Mouse (Mus musculus): ENCODE measurements at regions not wholly inside any gene's neighbourhood (a gene's known extent, or its start where the extent isn't known, plus 50 kb on each side); places are given as distances from the start of the nearest gene placed in this dataset.

DNA sequence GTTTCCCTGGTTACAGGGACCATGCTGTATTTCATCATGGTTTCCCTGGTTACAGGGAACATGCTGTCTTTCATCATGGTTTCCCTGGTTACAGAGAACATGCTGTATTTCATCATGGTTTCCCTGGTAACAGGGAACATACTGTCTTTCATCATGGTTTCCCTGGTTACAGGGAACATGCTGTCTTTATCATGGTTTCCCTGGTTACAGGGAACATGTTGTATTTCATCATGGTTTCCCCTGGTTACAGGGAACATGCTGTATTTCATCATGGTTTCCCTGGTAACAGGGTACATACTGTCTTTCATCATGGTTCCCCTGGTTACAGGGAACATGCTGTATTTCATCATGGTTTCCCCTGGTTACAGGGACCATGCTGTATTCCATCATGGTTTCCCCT lies 1579.5 kb downstream of the 4930444P10Rik start:
- no peak for DNase-seq

DNA sequence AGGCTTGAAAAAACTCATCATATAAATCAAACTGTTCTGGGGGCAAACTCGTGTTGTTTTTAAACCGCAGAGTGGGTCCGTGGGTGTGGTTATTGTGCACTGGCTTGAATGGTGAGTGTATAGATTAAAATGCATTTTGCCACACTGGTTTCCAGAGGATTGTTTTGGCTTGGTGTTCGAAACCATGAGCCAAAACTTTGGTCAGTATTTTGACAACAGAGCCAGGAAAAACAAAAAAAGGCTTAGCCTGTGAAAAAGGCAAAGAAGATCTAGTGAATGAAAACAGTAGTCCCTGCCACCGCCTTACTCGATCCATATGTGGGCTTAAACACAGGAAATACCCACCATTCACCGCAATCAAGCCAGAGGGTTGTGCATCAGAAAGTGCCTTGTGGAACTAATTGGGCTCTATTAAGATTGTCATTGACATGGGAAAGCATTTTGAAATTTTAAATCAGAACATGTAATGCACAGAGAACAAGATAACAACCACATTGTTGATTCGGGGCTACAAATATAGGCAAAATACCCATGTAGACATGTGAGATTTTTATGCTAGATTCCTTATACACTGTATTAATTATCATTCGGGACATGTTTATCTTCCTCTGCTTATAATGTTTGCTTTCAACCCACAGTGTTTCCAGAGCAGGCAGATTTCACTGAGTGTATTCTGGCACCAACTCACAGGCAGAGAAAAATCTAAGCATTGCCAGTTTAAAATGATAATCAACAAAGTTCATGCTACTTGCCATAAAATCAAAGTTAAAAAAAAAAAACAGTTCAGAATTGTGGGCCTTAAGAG lies 1580.4 kb downstream of the 4930444P10Rik start:
- DNase-seq: no peak

DNA sequence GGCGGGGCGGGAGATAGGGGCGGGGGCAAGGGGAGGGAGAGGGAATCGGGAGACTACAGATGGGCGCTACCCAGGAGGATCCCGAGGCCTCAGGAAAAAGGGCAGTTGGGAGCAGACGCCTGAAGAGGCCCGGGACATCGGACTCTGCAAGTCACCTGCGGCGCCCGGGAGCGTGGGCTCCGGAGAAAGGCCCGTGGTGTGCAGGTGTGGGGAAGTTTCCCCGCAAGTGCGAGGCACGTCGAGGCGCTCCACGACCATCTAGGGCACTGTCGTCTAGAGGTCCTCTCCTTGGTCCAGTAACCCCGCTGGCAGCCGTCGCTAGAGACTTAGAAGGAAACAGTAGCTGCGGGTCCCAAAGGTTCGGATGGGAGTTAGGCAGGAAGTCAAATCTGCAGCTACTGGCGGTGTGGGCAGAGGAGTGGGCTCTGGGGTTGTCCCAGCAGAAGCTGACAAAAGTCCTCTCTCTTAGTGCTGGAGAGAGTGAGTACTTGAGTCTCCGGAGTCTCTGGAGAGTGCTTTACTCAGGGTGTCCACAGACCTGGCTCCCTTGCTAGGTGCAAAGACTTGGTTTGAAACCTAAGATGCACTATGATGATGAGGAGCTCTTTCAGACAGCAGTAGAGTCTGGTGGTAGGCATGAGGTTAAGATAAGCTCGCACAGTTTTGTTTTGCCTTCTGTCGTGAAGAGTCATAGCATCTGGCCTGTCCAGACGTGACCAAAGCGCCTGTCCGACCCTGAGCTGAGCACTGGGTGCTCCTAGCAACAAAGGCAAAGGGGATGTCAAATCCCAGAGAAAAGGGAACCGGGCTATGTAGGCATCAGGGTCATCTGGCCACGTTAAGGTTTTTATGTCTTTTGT lies 1586.1 kb downstream of the 4930444P10Rik start:
- DNase-seq: peak in 1 of 2 experiments; percentile 5

GRCm38 (mm10) chr1:14506201-14506830 lies 1586.8 kb downstream of the 4930444P10Rik start:
- DNase-seq: peak in 1 of 2 experiments; percentile 5

DNA sequence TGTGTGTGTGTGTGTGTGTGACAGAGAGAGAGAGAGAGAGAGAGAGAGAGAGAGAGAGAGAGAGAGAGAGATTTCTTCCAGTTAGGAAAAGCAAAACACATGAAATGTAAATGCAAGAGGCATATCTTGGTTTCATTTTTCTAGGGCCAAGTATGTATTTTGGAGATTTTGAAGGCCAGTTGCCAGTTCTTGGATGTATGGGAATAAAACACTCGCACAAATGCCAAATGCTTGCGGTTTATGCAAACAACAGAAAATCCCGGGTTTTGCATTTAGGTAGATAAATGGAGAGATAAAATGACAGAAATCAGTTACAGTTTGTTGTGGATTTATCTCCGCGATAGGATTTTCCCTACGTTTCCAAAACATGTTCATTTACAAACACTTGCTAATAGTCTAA lies 1587.4 kb downstream of the 4930444P10Rik start:
- DNase-seq: no peak

DNA sequence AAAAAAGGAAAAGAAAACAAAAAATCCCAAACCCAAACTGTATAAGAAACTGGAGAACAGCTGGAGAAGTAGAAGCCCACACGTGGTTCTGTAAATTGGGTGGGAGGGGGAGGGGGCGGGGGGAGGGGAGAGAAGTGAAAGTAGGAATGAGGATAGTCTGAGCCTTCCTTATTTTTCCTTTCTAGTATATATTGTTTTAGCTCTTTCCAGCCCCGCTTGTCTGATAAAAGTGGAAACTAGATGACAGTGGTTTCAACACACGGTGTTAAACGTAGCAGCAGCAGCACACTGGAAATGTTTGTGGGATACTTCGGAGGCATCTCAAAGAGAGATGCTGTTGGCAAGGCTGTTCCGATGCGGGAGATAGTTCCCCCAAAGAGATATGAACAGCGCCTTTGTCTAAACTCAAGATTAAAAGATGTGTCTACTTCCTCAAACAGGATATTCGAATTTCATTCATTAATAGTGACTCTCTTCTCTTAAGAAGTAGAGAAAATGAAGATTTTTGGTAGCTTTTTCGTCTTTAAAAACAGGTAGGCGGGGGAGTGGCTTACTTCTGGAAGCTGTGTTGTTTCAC lies 1588.3 kb downstream of the 4930444P10Rik start:
- no peak for DNase-seq

- DNase-seq: peak in 1 of 2 experiments; percentile 3
These were observed 1589.0 kb downstream of the 4930444P10Rik start for GRCm38 (mm10) chr1:14503881-14504742.

- no peak for DNase-seq
These were observed 1589.8 kb downstream of the 4930444P10Rik start for GRCm38 (mm10) chr1:14503193-14503800.

DNA sequence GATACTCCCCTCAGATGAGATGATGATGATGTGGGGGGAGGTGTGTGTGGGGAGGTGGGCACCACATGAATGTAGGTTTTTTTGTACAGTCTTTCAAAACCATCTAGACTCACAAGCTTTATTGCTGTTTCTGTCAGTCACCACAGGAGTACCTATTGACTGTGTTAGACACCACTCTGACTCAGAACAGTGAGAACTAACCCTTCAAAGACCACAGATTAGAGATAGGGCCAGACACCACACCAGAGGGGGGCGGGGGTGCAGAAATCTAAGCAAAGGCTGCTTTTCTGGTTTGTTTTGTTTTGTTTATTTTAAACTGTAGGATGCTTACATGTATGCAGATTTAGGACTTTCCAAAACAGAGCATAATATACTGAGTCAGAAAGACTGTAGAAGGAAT lies 1594.0 kb downstream of the 4930444P10Rik start:
- DNase-seq: no peak

DNA sequence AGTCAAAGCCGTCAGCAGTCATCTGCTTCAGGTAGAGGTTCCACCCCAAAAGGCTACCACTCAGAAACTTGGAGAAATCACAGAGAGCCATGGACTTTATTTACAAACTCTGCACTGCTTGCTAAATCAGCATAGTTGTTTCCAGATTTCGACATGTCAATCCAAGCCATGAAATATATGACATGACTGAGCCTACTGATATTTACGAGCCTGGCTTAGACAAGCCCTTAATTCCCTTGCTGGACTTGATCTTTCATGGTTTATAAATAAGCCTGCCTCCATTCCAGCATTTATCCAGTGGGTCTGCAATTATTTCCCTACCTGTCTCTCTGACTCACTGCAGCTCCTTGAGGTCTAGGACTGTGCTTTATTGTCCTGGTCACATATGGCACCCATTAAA lies 1603.1 kb downstream of the 4930444P10Rik start:
- no peak for DNase-seq

DNA sequence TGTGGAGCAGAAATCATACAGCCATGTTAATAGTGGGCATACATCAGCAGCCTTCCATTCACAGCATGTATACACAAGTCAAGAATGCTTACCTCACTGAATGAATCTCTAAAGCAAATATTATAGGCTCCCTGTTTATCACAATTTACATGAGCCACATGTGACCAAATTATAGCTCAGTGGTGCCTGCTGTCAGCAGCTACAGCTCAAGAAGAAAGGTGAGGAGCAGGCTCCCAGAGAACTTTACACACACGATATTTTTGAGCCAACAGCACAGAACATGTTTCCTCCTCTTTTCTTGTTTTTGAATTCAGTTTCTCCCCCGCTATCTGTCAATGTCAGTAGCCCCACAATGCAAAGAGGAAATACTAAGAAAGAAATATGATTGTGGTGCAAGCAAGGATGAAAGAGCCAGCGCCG lies 1605.4 kb downstream of the 4930444P10Rik start:
- DNase-seq: no peak

- no peak for DNase-seq
These were observed 1607.4 kb downstream of the 4930444P10Rik start for GRCm38 (mm10) chr1:14485746-14486145.

DNA sequence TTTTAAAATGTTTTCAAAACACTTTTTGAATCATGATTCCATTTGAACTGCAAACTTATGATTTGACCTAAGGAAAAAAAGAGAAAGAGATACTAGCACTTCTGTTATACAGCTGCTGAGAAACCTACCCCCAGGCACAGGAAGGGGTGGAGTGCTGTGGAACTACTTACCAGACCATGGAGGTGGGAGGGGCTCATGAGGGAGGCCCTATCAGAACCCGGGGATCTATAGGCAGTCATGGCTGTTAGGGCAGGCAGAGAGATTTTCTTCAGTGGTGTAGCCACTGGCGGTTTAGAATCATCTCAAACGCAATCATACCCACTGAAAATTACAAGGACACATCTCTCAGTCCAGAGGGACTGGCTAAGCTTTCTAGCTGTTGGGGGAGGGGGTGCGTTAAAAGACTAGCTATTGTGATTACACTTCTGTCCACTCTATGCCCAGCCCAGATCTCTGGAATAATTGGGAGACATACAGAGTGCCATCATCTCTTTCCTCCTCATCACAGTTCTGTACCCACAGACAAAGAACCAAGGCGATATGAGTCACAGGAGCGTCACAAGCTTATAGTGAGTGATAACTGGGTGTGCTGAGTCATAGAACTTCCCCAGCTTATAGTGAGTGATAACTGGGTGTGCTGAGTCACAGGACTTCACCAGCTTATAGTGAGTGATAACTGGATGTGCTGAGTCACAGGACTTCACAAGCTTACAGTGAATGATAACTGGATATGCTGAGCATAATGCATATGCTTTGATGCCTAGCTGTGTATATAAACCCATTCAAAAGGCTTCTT lies 1608.8 kb downstream of the 4930444P10Rik start:
- DNase-seq: no peak

GRCm38 (mm10) chr1:14472294-14472693 lies 1620.8 kb downstream of the 4930444P10Rik start:
- DNase-seq: no peak

GRCm38 (mm10) chr1:14471551-14471950 lies 1621.6 kb downstream of the 4930444P10Rik start:
- DNase-seq: no peak

DNA sequence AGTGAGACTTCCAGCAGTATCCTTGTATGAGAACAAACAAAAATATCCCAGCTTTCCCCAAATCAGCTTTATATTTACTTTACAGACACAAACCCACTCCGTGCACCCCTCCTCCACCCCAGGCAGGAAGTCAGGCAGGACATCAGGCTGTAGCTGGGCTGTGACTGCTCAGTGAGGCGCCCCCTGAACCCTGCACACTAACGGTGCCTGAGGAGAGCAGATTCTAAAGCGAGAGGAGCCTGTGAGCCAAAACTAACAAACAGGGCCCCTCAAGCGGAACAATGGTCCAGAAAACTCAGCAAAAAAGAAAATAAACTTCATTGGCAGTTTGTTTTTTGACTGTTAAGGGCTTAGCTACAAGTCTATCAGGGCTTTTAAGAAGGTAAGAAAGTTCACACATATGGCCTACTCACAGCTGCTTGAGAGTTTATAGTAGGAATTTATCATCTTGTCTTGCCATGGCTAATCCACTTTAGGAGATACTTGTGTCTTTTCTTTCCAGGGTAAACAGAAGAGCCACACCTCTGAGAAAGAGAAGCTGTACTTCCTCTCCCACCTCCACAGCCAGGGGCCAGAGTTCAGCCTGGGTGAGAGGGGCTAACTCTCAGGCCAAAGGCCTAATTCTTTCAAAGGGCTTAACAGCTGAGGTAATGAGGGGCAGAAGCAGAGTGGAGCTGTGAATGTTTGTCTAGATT lies 1628.2 kb downstream of the 4930444P10Rik start:
- DNase-seq: no peak

- DNase-seq: no peak
These were observed 1630.6 kb downstream of the 4930444P10Rik start for GRCm38 (mm10) chr1:14462496-14462895.

GRCm38 (mm10) chr1:14460811-14461210 lies 1632.3 kb downstream of the 4930444P10Rik start:
- no peak for DNase-seq

DNA sequence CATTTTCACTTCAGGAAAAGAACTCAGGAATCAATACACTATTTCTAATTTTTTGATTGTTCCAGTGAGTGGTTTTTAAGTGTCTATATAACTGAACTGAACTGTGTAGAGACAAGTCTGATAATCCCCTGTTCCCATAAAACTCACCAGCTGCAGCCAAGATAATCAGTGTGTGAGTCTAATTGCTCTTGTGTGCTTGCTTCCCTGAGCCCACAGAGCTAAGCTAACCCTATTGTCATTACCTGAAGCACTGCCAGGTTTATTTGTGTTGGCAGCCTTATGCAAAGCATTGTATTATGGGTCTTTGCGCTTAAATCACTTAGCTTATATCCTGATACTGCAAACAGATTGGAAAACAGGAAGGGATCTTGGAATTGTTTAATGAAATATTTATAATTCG lies 1663.8 kb downstream of the 4930444P10Rik start:
- no peak for DNase-seq

DNA sequence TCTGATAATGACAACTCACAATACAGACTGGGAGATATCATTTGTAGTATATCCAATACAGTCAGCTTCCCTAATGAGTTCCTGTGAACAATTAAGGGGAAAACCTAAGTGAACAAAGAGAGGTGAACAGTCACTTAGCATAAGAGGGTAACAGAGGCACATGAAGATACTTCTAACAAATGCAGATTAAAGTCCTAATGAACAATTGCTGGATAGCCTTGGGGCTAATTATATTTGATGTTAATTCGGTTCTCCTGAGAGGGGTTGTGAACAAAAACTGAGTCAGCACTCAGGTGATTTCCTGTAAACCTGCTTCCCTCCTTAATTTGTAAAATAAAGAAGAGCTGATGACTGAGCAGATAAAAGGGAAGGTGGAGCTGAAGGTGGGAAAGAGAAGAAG lies 1672.1 kb downstream of the 4930444P10Rik start:
- no peak for DNase-seq

All from cerebellum, postnatal 36 days (tissue).